Mouse (Mus musculus) cerebellum, postnatal 4 days (tissue): Measurements from ENCODE around the gene Sh3d19.
A peak's percentile ranks its signal among the peaks of the same experiment; 100 is the strongest.

ENCODE experiments used
- DNase-seq, 2 experiments: peaks; one replicate each; pipeline ENCODE4 v3.0.0; 2022; ENCODE audit warnings: low spot score in 2 of 2, mixed read lengths in 1 of 2

Gene Sh3d19

DNA sequence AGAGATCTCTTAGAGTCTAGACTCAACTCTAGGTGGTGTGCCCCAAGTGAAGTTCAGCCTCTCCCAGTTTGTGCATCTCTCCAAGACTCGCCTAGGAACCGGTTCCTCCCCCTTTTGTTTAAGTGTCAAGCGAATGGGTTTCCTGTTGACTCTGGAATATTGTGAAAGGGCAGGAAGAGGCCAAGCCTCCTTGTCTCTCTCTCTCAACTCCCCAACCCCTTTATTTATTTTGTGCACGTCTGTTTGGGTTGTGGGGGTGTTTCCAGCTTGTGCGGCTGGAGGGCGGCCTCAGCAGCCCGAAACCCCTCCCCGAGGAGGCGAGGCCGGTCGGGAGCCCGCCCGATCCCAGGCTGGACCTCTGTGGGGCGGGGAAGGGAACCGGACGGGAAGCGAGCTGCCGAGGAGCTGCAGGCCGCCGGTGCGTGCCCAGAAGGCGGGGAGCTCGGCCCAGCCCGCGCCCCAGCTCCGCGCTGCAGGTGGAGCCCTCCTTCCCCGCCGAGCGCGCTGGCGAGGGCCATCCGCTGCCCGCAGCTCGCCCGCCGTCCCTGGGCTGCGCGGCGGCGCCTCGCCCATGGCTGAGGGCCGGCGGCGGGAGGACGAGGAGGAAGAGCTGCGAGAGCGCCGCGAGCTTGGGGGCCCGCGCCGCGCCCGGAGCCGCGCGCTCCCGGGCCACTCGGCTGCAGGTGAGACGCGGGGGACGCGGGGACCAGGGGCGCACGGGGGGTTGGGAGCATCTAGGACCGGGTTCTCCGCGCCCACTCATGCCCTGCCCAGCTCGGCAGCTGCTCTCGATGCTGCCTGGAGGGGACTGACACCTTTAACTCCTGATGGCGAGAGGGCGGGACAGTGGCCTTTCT, at the start of gene Sh3d19:
Gene Sh3d19, plus strand, starts transcription at position 368 of the 857 bp plus-strand sequence.
- DNase-seq = peak; percentile 46 to 60

DNA sequence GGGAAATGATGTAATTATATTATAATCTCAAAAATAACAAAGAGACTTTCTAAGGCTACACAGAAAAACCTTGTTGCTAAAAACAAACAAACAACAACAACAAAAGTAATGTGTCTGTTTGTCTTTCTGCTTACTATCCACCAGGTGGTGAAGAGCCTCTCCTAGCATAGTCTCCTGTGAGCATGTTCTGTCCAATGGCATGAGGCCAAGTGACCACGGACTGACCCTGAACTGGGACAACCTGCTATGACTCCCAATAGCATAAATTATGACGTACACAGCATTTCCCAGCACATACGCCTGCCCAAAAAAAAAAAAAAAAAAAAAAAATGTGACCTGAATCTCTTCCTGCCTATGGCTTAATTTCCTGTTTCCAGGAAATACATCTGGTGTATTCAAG, 48.6 kb upstream of the Sh3d19 start:
- DNase-seq = no peak

DNA sequence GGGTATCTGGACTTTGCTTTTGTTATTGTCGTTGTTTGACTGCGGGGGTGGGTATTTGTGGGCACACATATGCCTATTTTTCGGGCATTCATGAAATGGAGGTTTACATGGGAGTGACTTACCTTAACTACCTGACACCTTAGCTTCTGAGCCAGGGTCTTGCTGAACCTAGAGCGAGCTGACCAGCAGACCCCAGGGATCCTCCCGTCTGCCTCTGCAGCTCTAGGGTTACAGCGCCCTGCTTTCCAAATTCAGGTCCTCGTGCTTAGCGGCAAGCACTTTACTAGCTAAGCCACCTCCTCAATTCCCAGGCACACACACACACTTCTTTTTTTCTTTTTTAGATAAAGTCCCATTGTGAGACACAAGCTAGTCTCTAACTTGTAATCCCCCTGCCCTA, 47.6 kb upstream of the Sh3d19 start:
- DNase-seq = no peak

- DNase-seq = peak; percentile 78 to 83
Observed at GRCm38 (mm10) chr3:85923954-85924945, 46.7 kb upstream of the Sh3d19 start.

- no peak for DNase-seq
Observed at GRCm38 (mm10) chr3:85927296-85927695, 43.6 kb upstream of the Sh3d19 start.

DNA sequence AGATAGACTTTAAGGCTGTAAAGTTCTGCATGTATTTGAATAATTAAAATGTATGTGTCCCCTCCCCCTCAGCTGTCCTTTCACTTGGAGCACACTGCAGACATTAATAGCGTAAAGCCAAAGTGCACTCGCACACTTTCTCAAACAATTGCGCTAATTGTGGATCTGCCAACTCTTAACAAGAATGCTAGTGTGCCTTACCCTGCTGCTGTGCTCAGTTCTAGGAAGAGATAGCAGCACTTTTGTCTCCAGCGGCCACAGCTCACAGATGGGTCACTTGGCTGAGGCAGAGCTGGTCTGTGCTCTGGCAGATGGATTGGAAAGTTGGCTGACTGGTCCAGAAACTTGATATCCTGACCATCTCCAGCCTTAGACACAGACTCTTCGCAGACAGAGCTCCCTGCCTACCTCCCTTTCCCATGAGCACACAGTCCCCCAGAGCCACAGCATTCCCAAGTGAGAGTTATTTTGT, 42.7 kb upstream of the Sh3d19 start:
- DNase-seq = no peak

DNA sequence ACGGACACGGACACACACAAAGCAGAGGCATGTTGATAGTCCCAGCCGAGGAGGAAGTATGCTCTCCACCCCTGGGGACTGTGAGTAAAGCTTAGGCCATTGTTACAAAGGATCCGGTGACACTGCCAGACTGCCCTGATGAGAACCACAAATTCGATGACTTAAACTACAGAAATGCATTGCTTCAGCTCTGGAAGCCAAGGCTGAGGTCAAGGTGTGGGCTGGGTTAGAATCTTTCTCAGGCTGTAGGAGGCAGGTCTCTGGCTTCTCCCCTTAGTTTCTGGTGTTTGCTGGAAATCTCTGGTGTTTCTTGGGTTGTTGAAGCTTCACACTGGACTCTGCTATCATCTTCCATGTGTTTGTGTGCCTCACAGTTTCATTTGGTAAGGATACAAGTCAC, 41.2 kb upstream of the Sh3d19 start:
- no peak for DNase-seq

DNA sequence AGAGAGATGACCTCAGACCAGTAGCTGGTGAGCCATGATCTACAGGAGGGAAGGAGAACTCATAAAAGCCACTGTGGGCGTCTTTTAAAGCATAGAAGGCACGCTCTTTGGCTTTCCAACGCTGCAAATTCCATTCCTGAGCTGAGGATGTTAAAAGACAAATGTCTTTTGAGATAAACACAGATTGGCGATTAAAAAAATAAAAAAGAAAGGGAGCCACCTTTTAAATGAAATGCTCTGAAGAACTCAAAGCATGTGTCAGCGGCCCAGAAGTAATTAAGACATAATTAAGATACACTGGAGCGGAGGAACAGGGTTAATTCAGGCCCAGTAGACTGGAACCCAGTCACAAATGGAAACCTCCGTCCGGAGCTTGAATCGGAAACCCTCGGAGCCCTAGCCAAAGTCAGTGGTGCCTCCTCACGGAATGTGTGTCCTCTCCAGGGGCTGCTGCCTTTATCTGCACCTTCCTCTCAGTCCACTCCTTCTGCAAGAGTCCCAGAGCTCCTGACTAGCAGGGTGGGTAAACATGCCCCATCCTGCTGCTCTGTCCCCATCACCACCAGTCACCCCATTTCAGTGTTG, 40.1 kb upstream of the Sh3d19 start:
- DNase-seq = no peak

DNA sequence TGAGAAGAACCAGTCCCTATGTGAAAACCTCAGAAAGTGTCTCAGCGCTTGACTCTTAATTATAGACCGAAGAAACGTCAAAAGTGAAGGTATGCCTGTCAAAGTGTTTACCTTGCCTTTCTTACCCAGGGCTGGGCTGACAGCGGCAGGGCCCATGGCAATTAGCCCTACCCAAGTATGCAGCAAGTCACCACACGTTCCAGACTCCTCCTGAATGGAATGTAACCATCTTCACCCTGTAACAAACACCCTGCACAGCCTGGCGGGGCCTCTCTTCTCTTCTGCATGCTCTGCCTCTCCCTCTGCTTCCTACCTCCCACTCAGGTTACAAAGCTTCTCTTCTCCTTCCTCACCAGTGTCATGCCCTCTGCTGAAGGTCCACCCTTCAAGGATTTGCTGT, 39.0 kb upstream of the Sh3d19 start:
- DNase-seq = no peak

GRCm38 (mm10) chr3:85933586-85933985, 37.3 kb upstream of the Sh3d19 start:
- DNase-seq = no peak

DNA sequence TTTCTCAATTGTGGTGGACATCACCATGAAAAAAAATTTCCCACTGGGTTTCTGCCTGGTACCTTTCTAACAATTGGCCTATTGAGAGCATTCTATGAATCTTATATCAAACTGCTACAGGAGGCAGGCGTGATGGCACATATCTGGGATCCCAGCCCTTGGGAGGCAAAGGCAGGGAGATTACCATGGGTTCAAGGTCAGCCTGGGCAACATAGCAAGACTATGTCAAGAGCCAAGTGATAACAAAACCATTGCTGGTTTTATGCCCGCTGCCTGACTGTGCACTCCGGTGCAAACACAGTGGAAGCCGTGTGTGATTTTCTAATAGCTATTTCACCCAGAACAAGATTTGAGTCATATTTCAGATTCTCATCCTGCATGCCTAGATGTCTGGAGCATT, 20.0 kb upstream of the Sh3d19 start:
- no peak for DNase-seq

- no peak for DNase-seq
Observed at GRCm38 (mm10) chr3:85952696-85953283, 18.1 kb upstream of the Sh3d19 start.

DNA sequence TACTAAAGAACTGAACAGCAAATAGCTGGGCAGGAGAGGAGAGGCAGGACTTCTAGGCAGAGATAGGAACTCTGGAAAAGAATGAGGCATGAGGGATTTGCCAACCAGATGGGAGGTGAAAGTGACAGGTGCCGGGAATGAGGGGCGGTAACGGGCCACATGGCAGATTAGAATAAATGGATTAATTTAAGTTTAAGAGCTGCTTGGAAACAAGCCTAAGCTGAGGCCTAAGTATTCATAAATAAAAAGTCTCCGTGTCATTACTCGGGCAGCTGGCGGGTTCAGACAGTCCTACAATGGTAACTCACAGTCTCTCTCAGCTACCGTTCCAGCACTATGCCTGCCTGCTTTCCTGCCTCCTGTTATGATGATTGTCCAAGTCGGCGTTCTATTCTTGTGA, 15.6 kb upstream of the Sh3d19 start:
- no peak for DNase-seq

DNA sequence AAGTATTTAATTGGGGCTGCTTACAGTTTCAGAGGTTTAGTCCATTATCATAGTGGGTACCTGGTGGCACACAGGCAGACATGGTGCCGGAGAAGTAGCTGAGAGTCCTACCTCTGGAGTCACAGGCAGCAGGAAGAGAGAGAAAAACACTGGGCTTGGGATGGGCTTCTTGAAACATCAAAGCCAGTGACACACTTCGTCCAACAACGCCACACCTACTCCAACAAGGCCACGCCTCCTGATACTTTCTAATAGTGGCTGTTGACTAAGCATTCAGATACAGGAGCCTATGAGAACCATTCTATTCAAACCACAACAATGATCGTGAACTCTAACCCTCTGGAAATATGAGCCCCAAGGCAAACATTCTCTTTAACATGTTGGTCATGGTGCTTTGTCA, 15.2 kb upstream of the Sh3d19 start:
- DNase-seq = no peak

GRCm38 (mm10) chr3:85959669-85960068, 11.2 kb upstream of the Sh3d19 start:
- DNase-seq = no peak

GRCm38 (mm10) chr3:85961134-85961533, 9.8 kb upstream of the Sh3d19 start:
- no peak for DNase-seq

DNA sequence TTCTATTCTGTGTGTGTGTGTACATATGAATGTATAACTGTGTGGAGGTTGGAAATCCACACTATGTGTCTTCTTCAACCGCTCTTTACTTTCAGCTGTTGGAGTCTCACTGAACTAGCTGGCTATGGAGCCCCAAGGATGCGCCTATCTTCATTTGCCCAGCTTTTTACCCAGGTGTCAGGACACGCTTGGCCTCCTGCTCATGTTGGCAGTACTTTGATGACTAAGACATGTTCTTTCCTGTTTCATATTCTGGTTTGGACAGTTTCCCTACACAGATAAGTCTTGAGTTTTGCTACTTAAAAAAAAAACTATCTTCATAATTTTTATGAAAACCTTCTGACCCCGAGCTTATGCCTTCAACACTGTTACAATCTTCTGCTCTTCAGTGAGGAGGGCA, 5.4 kb upstream of the Sh3d19 start:
- DNase-seq = no peak

GRCm38 (mm10) chr3:85969040-85969439, 1.9 kb upstream of the Sh3d19 start:
- DNase-seq = no peak

GRCm38 (mm10) chr3:85971599-85971975, 678 bp downstream of the Sh3d19 start:
- DNase-seq = no peak

- no peak for DNase-seq
Observed at GRCm38 (mm10) chr3:85973376-85974140, 2.6 kb downstream of the Sh3d19 start.

DNA sequence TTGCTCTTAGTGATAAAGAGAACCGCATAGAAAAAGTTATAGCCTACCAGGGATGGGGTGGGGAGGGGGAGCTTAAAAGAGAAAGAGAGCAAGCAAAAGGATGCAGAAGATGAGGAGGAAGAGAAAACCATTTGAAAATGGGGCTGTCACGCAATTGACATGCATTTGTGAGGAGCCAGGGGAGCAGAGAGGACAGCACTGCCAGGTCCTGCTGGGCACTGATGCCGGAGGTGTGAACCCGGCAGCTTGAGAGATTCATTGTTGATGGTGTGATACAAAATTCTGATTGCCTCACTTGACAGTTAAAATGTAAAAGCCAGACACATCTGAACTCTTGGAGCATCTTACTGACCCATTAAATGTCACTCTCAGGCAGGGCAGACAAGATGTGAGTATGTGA, 3.5 kb downstream of the Sh3d19 start:
- DNase-seq = no peak
